Mouse (Mus musculus) cortical plate, adult 2 months (tissue): ENCODE results near the gene Zdhhc19. TPM values are rescaled to one million over a fixed set of nuclear protein-coding genes. Genes with fewer than 3 reads are reported as not detected.

ENCODE experiments used
- H3K27ac ChIP-seq: fragments of 200-500 bp; 2 replicates; pipeline ENCODE4 v1.5.1; 2012; ENCODE audit warnings: low read length, control low read depth, inconsistent platforms; ENCODE audit not compliant: insufficient read depth
- H3K4me1 ChIP-seq: fragments of 200-500 bp; 2 replicates; pipeline ENCODE4 v1.6.1; 2011; ENCODE audit warnings: low read length; ENCODE audit not compliant: control insufficient read depth, insufficient read depth
- H3K4me3 ChIP-seq: fragments of 200-500 bp; 2 replicates; pipeline ENCODE4 v1.5.1; 2011; ENCODE audit warnings: mild to moderate bottlenecking, low read length, control low read depth; ENCODE audit not compliant: insufficient read depth
- CTCF ChIP-seq: fragments of 200-500 bp; IDR thresholded peaks from 2 replicates; pipeline ENCODE4 v1.5.1; 2011; ENCODE audit warnings: mild to moderate bottlenecking, control low read depth, low read length; ENCODE audit not compliant: insufficient read depth; ENCODE audit errors: extremely low read depth
- POLR2A ChIP-seq: fragments of 200-500 bp; IDR thresholded peaks from 2 replicates; pipeline ENCODE4 v1.6.1; 2011; ENCODE audit warnings: mild to moderate bottlenecking, low read length, control low read depth; ENCODE audit not compliant: insufficient read depth; ENCODE audit errors: extremely low read depth
- polyA plus RNA-seq: library from polyadenylated mRNA; depleted of rRNA; stranded (reverse); fragments of >200 nt; gene quantifications from 2 replicates; pipeline ENCODE4 v1.2.3, GENCODE M21; 2012

The Zdhhc19 gene
- polyA plus RNA-seq, 1 experiment, result not detected

DNA sequence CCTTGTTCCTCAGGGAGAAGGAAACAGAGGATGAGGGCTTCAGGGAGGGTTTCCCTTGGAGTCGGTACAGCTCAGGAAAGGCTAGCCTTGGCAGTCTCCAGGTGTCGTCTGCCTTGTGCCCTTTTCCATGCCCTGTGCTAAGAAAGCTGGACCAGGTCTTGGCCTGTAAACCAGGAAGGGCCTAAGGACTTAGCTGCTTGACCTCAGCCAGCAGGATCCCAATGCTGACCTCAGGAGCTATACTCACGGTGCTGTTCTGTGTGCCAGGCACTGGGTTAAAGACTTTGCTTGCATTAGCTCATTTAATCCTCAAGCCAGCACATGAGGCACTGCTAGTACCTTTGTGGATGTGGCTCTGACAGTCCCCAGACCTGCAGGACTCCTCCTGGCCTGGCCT is 15.3 kb downstream of the Zdhhc19 start:
- TF ChIP-seq CTCF (no peak), POLR2A (no peak)
- Histone ChIP-seq H3K4me1 (peaks cover 5% of the 10 kb centered on the region), H3K27ac (no peak overlapping the region), H3K4me3 (no peak overlapping the region)

DNA sequence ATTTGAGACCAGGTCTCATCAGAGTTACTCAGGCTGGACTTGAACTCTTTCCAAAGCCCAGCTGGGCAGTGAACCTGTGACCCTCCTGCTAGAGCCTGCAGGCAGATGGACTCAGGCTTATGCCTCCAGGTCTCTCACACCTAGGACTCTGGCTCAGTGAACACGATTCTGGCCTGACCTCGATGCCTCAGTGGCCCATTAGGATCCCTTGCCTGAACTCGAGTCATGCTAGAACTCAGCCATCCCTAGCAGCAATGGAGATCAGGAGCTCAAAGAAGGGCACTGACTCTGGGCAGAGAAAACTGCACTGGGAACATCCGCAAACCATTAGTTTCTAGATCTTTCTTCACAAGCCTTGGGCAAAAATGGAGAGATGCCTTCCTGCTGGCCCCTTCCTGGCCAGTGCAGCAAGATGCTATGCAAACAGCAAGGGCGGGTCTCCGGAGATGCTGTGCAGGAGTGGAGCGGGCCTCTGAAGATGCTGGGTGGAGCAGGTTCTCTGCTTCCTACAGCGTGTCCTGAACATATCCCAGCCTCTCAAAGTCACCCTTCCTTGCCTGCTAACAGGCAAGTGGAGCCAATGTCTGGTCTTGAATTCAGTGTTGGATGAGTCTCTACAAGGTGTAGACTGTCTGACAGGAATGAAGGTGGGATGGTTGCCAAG is 15.9 kb downstream of the Zdhhc19 start:
- no peak overlapping the region for H3K4me3 ChIP-seq
- TF ChIP-seq CTCF (no peak), POLR2A (no peak)
- peaks cover 6% of the 10 kb centered on the region for H3K4me1 ChIP-seq
- no peak overlapping the region for H3K27ac ChIP-seq

DNA sequence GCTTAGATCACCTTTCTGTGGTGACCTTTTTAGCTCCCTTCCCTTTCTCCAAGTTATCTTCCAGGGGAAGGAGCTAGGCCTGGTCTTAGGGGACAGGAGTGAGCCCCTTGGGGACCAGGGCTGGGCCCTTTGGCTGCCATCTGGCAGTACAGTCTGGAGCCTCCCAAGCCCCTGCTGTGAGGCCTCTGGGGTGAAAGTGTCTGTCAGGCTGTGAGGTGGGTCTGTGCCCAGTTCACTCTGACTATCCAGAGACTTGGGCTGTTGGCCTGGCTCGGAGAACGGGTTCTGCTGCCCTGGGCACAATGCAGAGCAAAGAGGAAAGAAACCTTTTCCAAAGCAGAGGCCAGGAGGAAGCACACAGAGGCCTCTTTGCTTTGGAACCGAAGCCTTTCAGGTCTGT is 16.9 kb downstream of the Zdhhc19 start:
- Histone ChIP-seq H3K4me3 (no peak overlapping the region), H3K27ac (0 out of 2 replicates have a peak overlapping the region, but pooled peaks have one; percentile 23), H3K4me1 (peaks cover 6% of the 10 kb centered on the region)
- no peak for TF ChIP-seq POLR2A
- no peak for TF ChIP-seq CTCF

DNA sequence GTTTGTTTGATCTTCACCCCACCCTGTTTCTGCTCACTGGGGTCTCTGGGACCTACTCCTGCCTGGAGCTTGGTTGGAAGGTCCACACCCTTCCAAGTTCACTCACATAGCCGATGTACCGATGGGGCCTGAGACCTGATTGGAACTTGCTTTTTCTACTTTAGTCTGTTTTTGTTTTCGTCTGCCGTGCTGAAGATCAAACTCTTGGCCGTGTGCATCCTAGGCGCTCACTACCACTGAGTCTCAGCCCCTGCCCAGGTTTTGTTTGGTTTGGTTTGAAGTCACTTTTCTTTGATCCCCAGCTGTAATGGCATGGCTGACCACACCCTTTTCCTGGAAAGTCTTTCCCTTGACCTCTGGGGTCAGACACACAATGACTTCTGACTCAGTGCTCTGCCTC is 17.3 kb downstream of the Zdhhc19 start:
- Histone ChIP-seq H3K27ac (no peak overlapping the region), H3K4me3 (no peak overlapping the region), H3K4me1 (peaks cover 6% of the 10 kb centered on the region)
- TF ChIP-seq POLR2A (no peak), CTCF (no peak)

DNA sequence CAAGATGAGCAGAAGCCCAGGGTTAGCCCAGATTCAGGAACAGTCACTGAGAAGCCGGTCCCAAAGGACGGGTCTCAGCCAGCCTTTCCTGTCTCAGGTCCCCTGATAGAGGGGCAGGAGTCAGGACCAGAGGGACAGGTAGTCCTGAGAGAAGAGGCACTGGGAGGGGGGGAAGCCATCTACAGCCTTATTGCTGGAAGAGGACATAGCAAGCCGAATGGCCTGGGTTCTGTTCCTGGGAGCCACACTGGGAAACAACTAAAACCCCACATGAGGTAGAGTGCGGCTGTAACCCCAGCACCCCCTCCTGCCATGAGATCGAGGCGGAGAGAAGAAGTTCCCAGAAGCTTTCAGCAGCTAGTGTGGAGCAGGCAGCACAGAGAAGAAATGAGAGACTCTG is 17.9 kb downstream of the Zdhhc19 start:
- H3K4me1 ChIP-seq, result peaks cover 6% of the 10 kb centered on the region
- no peak overlapping the region for H3K4me3 ChIP-seq
- TF ChIP-seq CTCF (no peak), POLR2A (no peak)
- peak overlapping the region; percentile 39; the same call in 1 of the 2 replicates for H3K27ac ChIP-seq

DNA sequence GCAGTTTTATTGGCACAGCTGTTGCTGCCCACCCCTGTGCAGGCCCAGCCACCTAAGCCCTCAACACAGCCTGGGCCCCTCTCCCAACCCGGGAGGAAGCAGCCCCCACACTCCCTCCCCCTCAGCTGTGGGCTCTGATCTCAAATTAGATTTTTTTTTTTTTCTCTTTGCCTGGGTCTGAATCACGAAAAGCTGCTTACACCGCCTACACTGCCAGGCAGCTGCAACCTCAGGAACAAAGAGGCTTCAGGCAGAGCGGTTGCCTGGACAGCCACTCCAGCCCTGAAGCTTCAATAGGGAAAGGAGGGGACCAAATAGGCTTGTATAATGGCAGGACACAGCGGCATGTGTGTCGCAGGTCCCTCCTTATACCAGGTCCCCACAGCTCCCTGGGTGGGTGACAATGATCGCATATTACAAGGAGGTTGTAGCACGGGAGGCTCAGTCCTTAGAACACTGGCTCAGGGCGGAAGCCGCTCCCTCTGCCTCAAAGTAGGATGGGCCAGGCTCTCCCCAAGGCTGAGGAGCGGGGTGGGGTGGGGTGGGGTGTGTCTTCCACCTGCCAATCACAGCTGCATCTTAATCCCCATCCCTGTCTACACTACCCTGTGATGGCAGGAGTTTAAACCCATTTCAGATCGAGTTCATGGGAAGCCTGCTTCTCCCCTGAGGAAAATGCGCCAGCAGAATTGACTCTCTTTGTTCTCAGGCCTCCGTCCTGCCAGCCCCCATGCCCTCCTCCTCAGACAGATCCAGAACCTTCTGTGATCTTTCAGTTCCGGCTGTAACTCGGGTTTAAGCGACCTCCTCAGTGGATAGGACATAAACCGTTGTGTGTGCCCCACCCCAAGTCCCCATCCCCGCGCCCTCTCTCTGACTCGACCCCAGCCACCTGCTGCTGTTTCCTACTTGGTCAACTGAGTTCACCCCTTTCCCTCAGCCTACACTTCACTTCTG is 20.2 kb downstream of the Zdhhc19 start:
- peak; percentile 72 for TF ChIP-seq POLR2A
- TF ChIP-seq CTCF, result no peak
- Histone ChIP-seq H3K27ac (peak overlapping the region; percentile 96), H3K4me3 (peak overlapping the region; percentile 20), H3K4me1 (peaks cover 13% of the 10 kb centered on the region)

DNA sequence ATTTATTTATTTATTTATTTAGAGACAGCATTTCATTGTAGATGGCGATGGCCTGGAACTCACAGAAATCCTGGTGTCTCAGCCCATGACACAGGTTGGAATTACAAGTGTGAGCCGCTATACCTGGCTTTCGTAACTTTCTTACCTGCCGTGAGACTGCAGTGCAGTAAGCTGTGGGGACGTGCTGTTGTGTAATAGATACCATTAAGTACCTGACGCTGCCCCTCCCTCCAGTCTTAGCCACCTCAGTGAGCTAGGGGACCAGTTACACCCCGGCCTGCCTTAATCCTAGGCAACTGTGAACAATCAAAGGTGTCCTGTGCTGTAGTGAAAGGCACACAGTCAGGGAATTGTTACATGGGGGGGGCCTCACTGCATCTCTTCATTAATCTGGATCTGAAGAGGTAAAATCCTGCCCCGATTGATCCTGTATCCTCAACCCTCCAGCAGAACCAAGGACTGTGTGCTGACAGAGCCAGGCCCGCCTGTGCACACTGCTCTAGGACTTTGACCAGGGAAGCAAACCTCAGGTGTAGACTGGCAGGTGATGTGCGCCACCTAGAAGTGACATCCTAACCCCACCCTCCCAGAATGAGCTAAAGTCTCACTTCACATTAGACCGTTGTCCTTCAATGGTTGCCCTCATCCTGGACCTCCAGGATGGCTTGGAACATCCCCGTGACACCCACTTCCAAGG is 21.9 kb downstream of the Zdhhc19 start:
- peaks cover 13% of the 10 kb centered on the region for H3K4me1 ChIP-seq
- H3K27ac ChIP-seq, result no peak overlapping the region
- H3K4me3 ChIP-seq, result no peak overlapping the region
- TF ChIP-seq CTCF, result no peak
- no peak for TF ChIP-seq POLR2A

DNA sequence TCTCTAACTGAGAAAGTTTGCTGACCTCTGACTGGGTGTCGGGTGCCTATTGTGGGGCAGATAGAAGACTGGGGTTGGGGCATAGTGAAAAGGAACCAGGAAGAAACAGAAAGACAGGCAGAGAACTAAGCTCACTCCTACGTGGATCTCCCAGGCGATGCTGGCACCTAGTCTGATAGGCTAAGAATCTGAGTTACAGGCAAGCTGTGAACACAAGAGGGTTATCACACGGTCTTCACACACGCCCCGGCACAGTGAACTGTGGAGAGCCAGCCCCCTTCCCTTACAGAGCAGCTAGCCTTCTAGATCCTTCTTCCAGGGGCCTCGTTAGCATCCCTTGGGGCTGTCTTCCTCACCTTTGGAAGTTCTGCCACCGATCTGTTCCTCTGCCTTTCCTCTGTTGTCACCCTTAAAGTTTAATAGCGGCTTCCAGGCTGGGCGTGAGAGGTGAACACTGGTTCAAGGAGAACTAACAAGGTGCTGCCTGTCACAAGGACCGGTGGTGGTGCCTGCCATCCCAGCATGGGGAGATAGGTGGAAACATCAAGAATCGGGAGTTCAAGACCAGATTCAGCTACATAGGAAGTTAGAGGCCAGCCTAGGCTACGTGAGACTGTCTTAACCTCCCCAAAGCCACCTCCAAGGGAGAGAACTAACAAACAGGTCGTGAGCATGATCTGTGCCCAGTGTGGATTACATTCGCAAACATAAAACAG is 23.7 kb downstream of the Zdhhc19 start:
- H3K27ac ChIP-seq, result 0 out of 2 replicates have a peak overlapping the region, but pooled peaks have one; percentile 1

DNA sequence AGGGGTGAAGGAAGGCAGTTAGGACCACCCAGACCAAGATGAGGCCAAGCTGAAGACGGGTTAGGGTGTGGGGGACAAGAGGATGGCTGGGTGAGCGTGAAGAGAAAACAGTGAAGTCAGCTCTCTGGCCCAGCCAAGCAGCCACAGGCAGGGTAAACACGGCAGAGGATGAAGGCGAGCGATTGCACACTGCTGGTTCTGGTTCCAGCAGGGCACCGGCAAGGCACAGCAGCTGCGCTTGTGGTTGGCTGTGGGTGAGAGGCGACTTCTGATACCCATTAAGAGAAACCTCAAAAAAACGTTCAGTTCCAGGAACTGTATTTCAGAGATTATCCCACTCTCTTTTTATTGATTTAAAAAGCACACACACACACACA is 24.3 kb downstream of the Zdhhc19 start:
- TF ChIP-seq CTCF (no peak), POLR2A (no peak)
- Histone ChIP-seq H3K27ac (0 out of 2 replicates have a peak overlapping the region, but pooled peaks have one; percentile 1), H3K4me1 (peaks cover 21% of the 10 kb centered on the region), H3K4me3 (no peak overlapping the region)

More for the DNA sequence above, 23.7 kb downstream of the Zdhhc19 start:
- Histone ChIP-seq H3K4me1 (peaks cover 21% of the 10 kb centered on the region), H3K4me3 (no peak overlapping the region)
- TF ChIP-seq POLR2A (no peak), CTCF (no peak)
